Mouse (Mus musculus) thymus, adult 2 months (tissue): ENCODE data around the gene Adam12.

Source experiments
- CTCF ChIP-seq: fragments of 200-500 bp; IDR thresholded peaks from 2 replicates; pipeline ENCODE4 v1.5.1; 2012; ENCODE audit warnings: mild to moderate bottlenecking, control low read depth, low read length, moderate library complexity, borderline replicate concordance; ENCODE audit not compliant: control insufficient read depth, poor library complexity, insufficient read depth; ENCODE audit errors: extremely low read depth
- POLR2A ChIP-seq: fragments of 200-500 bp; IDR thresholded peaks from 2 replicates; pipeline ENCODE4 v1.6.1; 2012; ENCODE audit warnings: mild to moderate bottlenecking, low read length, control low read depth, moderate library complexity; ENCODE audit not compliant: control insufficient read depth, poor library complexity, insufficient read depth; ENCODE audit errors: extremely low read depth

DNA sequence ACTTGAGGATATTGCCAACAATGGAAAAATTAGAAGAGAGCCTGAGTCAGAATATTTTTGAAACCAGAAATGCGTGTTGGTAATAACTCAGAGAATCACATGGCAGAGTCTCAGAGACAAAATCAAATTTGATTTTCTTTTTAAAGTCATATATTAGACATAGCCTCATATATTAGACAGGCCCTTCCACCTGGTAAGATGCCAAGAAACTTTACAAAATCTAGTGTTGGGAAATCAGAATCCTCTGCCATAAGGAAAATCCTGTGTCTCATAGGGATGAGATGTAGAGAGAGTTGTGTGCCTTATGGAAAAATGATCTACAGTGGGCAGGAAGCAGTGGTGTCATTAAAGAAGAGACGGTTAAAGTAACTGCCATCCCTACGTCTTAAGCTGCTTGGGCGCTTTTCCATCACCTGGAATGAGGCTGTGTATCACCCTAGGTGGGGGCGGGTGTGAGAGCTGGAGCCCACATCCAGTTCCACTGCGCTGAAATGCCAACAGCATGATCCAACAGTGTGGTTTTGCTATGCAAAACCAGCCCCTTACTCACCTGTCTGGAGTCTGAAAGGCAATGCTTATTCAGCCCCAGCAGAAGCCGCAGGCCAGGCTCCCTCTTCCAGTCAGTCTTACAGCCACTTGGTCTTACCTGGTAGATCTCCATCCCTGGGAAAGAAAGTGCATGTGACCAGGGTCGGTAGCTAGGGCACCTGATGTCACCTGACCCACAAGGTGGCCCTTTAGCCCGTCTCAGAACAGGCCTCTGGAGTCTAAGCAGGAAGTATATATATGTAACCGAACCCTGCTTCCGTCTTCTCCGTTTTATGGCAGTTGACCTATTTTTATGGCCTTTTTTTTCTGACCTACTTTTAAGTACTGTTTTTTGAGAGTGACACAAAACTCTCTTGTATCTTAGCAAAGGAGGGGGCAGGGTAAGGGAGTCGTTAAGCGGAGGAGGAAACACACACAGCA is at the start of gene Adam12:
- no peak for TF ChIP-seq CTCF
- TF ChIP-seq POLR2A: no peak
